Mouse (Mus musculus) induced T-regulatory cell, adult 2 months (primary cell): ENCODE results near the gene Atoh8.
A peak's percentile ranks its signal among the peaks of the same experiment; 100 is the strongest.

Experiments used
- DNase-seq: peaks from one replicate; pipeline ENCODE4 v3.0.0-alpha.2; 2012; ENCODE audit warnings: low read depth

The Atoh8 gene

GRCm38 (mm10) chr6:72254588-72255075 is 19.3 kb upstream of the Atoh8 start:
- DNase-seq: no peak

- no peak for DNase-seq
These were observed 18.7 kb upstream of the Atoh8 start for GRCm38 (mm10) chr6:72253911-72254587.

- DNase-seq: no peak
These were observed 17.8 kb upstream of the Atoh8 start for GRCm38 (mm10) chr6:72253168-72253567.

GRCm38 (mm10) chr6:72252433-72252832 is 17.1 kb upstream of the Atoh8 start:
- no peak for DNase-seq

- no peak for DNase-seq
These were observed 14.6 kb upstream of the Atoh8 start for GRCm38 (mm10) chr6:72249981-72250380.

GRCm38 (mm10) chr6:72248150-72248914 is 13.0 kb upstream of the Atoh8 start:
- DNase-seq: no peak

GRCm38 (mm10) chr6:72246303-72246702 is 10.9 kb upstream of the Atoh8 start:
- DNase-seq: no peak

- DNase-seq: no peak
These were observed 9.3 kb upstream of the Atoh8 start for GRCm38 (mm10) chr6:72244569-72245285.

- DNase-seq: no peak
These were observed 8.8 kb upstream of the Atoh8 start for GRCm38 (mm10) chr6:72244144-72244549.

GRCm38 (mm10) chr6:72242532-72243320 is 7.3 kb upstream of the Atoh8 start:
- no peak for DNase-seq

GRCm38 (mm10) chr6:72241843-72242154 is 6.4 kb upstream of the Atoh8 start:
- no peak for DNase-seq

- DNase-seq: no peak
These were observed 5.9 kb upstream of the Atoh8 start for GRCm38 (mm10) chr6:72241133-72241842.

GRCm38 (mm10) chr6:72240042-72240441 is 4.7 kb upstream of the Atoh8 start:
- no peak for DNase-seq

- DNase-seq: peak; percentile 83
These were observed 1.7 kb upstream of the Atoh8 start for GRCm38 (mm10) chr6:72237035-72237434.

- no peak for DNase-seq
These were observed 530 bp upstream of the Atoh8 start for GRCm38 (mm10) chr6:72235807-72236407.

GRCm38 (mm10) chr6:72234372-72235097 is 842 bp downstream of the Atoh8 start:
- peak; percentile 13 for DNase-seq

- DNase-seq: no peak
These were observed 1.4 kb downstream of the Atoh8 start for GRCm38 (mm10) chr6:72233950-72234349.

GRCm38 (mm10) chr6:72232870-72233269 is 2.5 kb downstream of the Atoh8 start:
- no peak for DNase-seq

GRCm38 (mm10) chr6:72232411-72232810 is 3.0 kb downstream of the Atoh8 start:
- no peak for DNase-seq

GRCm38 (mm10) chr6:72230875-72231274 is 4.5 kb downstream of the Atoh8 start:
- no peak for DNase-seq
